Mouse (Mus musculus) CH12.LX (cell line): ENCODE measurements around the gene Cngb1.

Experiments
- CTCF ChIP-seq, 2 experiments: IDR thresholded peaks in 1 of 2; conservative IDR thresholded peaks in 1 of 2; 2 replicates each; pipeline ENCODE4 v1.5.1; 2011 to 2012; ENCODE audit warnings: low read depth in 2 of 2, low read length in 2 of 2, improper control_type of control experiment in 1 of 2, inconsistent platforms in 1 of 2, mild to moderate bottlenecking in 1 of 2, moderate library complexity in 1 of 2
- ELF1 ChIP-seq: IDR thresholded peaks from 2 replicates; pipeline ENCODE4 v1.6.1; 2014; ENCODE audit warnings: low read depth, mild to moderate bottlenecking, inconsistent platforms, low read length, improper control_type of control experiment
- EP300 ChIP-seq: IDR thresholded peaks from 2 replicates; pipeline ENCODE4 v1.6.1; 2011; ENCODE audit warnings: low read length, improper control_type of control experiment
- NRF1 ChIP-seq: IDR thresholded peaks from 2 replicates; pipeline ENCODE4 v1.6.1; 2014; ENCODE audit warnings: low read depth, mild to moderate bottlenecking, inconsistent platforms, low read length, improper control_type of control experiment, moderate library complexity

DNA sequence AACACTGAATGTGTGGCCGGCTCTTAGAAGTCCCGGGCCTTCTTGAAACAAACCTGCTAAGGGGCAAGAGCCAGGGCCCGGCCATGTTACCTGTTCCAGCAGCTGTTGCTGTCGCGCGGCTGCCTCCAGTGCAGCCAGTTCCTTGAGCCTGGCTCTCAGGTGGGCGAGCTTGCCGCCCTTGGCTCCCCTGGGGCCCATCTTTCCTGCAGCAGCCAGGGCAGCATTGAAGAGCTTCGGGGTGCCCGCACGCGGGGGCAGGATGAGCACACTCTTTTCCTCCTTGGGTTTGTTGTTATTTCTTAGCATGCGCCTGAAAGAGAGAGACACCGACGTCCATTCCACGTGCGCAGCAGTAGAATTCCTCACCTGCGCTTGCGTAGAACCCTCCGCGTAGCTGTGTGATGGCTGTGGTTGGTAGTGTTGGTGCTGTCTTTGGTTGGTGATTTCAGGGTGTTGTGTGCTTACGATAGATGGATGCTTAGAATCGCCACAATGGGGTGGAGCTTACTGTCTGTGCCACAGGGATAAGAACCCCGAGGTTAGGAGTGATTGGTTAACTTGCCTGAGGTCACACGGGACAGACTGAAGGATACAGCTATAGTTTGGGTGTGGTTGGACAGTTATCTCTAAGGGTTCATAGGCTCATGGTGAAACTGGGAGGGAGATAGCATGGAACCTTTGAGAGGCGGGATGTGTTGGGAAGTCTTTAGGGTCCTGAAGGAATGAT is 64.1 kb downstream of the Cngb1 start:
- TF ChIP-seq NRF1, result no peak
- no peak for TF ChIP-seq ELF1
- no peak for TF ChIP-seq CTCF (conservative IDR thresholded peaks at IDR 0.05 in 1 of 2, IDR thresholded peaks at IDR 0.05 in 1 of 2; ENCODE audit: low read depth in 2 of 2, low read length in 2 of 2)
- TF ChIP-seq EP300, result no peak
